Mouse (Mus musculus): ENCODE results near the gene Map3k7cl.

GRCm38 (mm10) chr16:87585548-87586262 is 32.6 kb downstream of the Map3k7cl start:
- TF ChIP-seq POLR2A (IDR thresholded peaks at IDR 0.05; ENCODE audit: control insufficient read depth, extremely low read depth, insufficient read depth, low read length, poor library complexity) = no peak
- no peak for TF ChIP-seq CTCF (IDR thresholded peaks at IDR 0.05; ENCODE audit: borderline replicate concordance, control insufficient read depth, extremely low read depth, insufficient read depth, low read length, poor library complexity)
